Mouse (Mus musculus): ENCODE data around the gene Sema6d. TPM values are rescaled to one million over a fixed set of nuclear protein-coding genes. Genes with fewer than 3 reads are reported as not detected.

Gene Sema6d
- polyA plus RNA-seq, 1 experiment = 6.7 TPM

- no peak overlapping the region for H3K27ac ChIP-seq (ENCODE audit: control insufficient read depth, insufficient read depth, low read depth, low read length, poor library complexity)
- TF ChIP-seq CTCF (IDR thresholded peaks at IDR 0.05; ENCODE audit: control insufficient read depth, insufficient read depth, low read length) (no peak), POLR2A (IDR thresholded peaks at IDR 0.05; ENCODE audit: borderline replicate concordance, control insufficient read depth, low read depth, low read length) (no peak)
- no peak overlapping the region for H3K4me3 ChIP-seq (replicated peaks; ENCODE audit: control insufficient read depth, low read depth, low read length)
- 75% methylated on average over 2 of the region's 2 CpGs for WGBS
- no peaks in the 10 kb centered on the region for H3K4me1 ChIP-seq (ENCODE audit: control insufficient read depth, insufficient read depth, low read length)
Measured at GRCm38 (mm10) chr2:124189271-124189670, 99.5 kb downstream of the Sema6d start.

DNA sequence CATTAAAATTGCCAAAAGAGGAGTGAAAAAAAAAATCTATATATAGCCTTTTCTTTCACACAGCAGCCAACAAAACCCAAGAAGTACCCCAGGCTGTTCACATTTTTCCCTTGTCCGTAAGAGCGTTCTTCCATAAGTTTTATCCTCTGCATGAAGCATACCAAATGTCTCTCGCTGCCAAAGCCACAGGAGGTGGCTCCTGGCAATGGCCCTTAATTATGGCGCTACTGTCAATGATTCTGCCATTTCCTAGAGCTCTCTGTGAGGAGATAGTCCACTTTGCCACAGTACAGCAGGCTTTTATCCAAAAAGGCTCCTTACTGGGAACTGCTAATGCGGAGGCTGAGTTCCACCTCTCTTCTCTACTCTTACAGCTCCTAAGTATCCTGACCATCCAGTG lies 104.3 kb downstream of the Sema6d start:
- no peak for TF ChIP-seq POLR2A (IDR thresholded peaks at IDR 0.05; ENCODE audit: borderline replicate concordance, control insufficient read depth, low read depth, low read length)
- no peak for TF ChIP-seq CTCF (IDR thresholded peaks at IDR 0.05; ENCODE audit: control insufficient read depth, insufficient read depth, low read length)
- Histone ChIP-seq H3K4me3 (replicated peaks; ENCODE audit: control insufficient read depth, low read depth, low read length) (no peak overlapping the region), H3K4me1 (ENCODE audit: control insufficient read depth, insufficient read depth, low read length) (no peaks in the 10 kb centered on the region), H3K27ac (ENCODE audit: control insufficient read depth, insufficient read depth, low read depth, low read length, poor library complexity) (no peak overlapping the region)
- WGBS = 83% methylated on average over 5 of the region's 5 CpGs

DNA sequence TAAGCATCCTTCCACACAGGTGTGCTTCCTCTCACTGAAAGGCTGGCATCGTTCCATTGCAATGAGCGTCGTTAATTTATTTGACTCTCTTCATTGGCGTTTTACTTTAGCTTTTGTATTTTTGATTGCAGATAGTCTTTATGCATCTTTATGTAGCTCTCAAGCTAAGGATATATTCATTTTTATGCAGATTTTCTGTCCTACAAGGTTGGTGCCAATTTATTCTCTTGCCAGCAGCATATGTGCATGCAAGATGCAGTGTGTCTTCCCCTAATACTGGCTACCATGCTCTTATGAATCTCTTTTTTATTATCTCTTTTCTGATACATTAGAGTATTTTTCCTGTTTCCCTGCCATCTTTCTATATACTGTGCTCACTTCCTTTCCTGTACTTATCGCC lies 111.7 kb downstream of the Sema6d start:
- Histone ChIP-seq H3K4me3 (replicated peaks; ENCODE audit: control insufficient read depth, low read depth, low read length) (no peak overlapping the region), H3K4me1 (ENCODE audit: control insufficient read depth, insufficient read depth, low read length) (no peaks in the 10 kb centered on the region), H3K27ac (ENCODE audit: control insufficient read depth, insufficient read depth, low read depth, low read length, poor library complexity) (no peak overlapping the region)
- 84% methylated on average over 5 of the region's 5 CpGs for WGBS
- TF ChIP-seq POLR2A (IDR thresholded peaks at IDR 0.05; ENCODE audit: borderline replicate concordance, control insufficient read depth, low read depth, low read length) = no peak
- no peak for TF ChIP-seq CTCF (IDR thresholded peaks at IDR 0.05; ENCODE audit: control insufficient read depth, insufficient read depth, low read length)

DNA sequence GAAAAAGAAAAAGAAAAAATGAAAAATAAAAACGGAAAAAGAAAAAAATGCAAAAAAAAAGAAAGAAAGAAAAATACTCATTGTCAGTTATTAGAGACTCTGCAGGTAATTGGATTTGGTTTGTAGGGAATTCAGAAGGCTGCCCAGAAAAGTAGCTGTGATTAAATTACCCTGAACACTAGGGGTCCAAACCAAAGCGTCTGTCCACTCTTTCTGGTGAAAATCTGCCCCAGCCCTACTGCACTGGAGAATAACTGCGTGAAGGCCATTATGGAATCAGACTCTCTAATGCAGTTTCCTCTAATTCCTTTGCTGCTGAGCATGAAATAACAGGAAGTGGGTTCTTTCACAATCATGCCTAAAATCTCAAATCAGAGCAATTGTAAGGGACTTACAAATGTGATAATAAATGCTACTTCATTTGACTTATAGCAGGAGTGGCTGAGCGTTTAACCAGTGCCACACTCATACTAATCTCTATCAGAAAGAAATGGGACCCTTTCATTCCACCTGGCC lies 112.8 kb downstream of the Sema6d start:
- Histone ChIP-seq H3K27ac (ENCODE audit: control insufficient read depth, insufficient read depth, low read depth, low read length, poor library complexity) (no peak overlapping the region), H3K4me1 (ENCODE audit: control insufficient read depth, insufficient read depth, low read length) (no peaks in the 10 kb centered on the region), H3K4me3 (replicated peaks; ENCODE audit: control insufficient read depth, low read depth, low read length) (no peak overlapping the region)
- WGBS = 13% methylated on average over 4 of the region's 4 CpGs
- TF ChIP-seq CTCF (IDR thresholded peaks at IDR 0.05; ENCODE audit: control insufficient read depth, insufficient read depth, low read length) (no peak), POLR2A (IDR thresholded peaks at IDR 0.05; ENCODE audit: borderline replicate concordance, control insufficient read depth, low read depth, low read length) (no peak)

- WGBS = 49% methylated on average over 5 of the region's 5 CpGs
- Histone ChIP-seq H3K4me3 (replicated peaks; ENCODE audit: control insufficient read depth, low read depth, low read length) (no peak overlapping the region), H3K4me1 (ENCODE audit: control insufficient read depth, insufficient read depth, low read length) (no peaks in the 10 kb centered on the region), H3K27ac (ENCODE audit: control insufficient read depth, insufficient read depth, low read depth, low read length, poor library complexity) (no peak overlapping the region)
- TF ChIP-seq CTCF (IDR thresholded peaks at IDR 0.05; ENCODE audit: control insufficient read depth, insufficient read depth, low read length) = no peak
- TF ChIP-seq POLR2A (IDR thresholded peaks at IDR 0.05; ENCODE audit: borderline replicate concordance, control insufficient read depth, low read depth, low read length) = no peak
Measured at GRCm38 (mm10) chr2:124205811-124206210, 116.0 kb downstream of the Sema6d start.

DNA sequence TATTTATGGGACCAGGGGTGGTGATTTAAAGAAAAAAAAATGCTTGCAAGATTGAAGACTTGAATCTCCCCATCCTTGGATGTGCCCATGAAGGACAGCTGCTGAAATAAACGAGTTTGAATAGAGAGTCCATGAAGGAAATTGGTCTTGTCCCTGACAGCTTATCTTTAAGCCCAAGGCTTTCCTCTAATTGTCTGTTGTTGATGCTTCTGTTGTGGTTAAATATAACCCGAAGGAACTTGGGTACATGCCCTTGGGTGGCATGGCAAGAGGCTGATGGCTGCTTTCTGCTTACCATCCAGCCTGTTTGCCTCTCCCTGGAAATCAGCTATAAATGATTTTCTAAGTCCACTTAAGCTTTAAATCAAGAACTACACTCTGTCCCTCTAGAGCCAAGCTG lies 118.5 kb downstream of the Sema6d start:
- WGBS = 10% methylated on average over 2 of the region's 2 CpGs
- H3K27ac ChIP-seq (ENCODE audit: control insufficient read depth, insufficient read depth, low read depth, low read length, poor library complexity) = no peak overlapping the region
- H3K4me3 ChIP-seq (replicated peaks; ENCODE audit: control insufficient read depth, low read depth, low read length) = no peak overlapping the region
- TF ChIP-seq POLR2A (IDR thresholded peaks at IDR 0.05; ENCODE audit: borderline replicate concordance, control insufficient read depth, low read depth, low read length) (no peak), CTCF (IDR thresholded peaks at IDR 0.05; ENCODE audit: control insufficient read depth, insufficient read depth, low read length) (no peak)
- no peaks in the 10 kb centered on the region for H3K4me1 ChIP-seq (ENCODE audit: control insufficient read depth, insufficient read depth, low read length)

- no peaks in the 10 kb centered on the region for H3K4me1 ChIP-seq (ENCODE audit: control insufficient read depth, insufficient read depth, low read length)
- WGBS = 81% methylated on average over 7 of the region's 7 CpGs
- H3K4me3 ChIP-seq (replicated peaks; ENCODE audit: control insufficient read depth, low read depth, low read length) = no peak overlapping the region
- H3K27ac ChIP-seq (ENCODE audit: control insufficient read depth, insufficient read depth, low read depth, low read length, poor library complexity) = no peak overlapping the region
- no peak for TF ChIP-seq CTCF (IDR thresholded peaks at IDR 0.05; ENCODE audit: control insufficient read depth, insufficient read depth, low read length)
- no peak for TF ChIP-seq POLR2A (IDR thresholded peaks at IDR 0.05; ENCODE audit: borderline replicate concordance, control insufficient read depth, low read depth, low read length)
Measured at GRCm38 (mm10) chr2:124223559-124223958, 133.8 kb downstream of the Sema6d start.

DNA sequence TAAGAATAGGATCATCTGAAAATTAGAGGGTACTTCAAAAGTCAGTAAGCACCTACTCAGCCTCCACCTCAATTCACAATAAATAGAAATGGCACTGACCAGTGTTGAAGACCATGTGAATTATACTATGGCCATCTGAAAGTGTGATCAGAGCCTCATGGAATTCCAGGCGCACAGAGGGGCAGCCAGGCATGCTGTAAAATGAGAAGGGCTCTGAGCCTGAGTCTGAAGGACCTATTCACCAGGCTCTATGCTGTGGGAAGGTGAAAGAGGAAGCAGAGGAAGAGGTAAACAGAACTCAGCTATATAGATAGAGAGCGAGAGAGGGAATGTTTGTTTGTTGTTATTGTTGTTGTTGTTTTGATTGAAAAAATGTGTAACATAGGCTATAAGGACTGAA lies 134.6 kb downstream of the Sema6d start:
- TF ChIP-seq CTCF (IDR thresholded peaks at IDR 0.05; ENCODE audit: control insufficient read depth, insufficient read depth, low read length) = no peak
- no peak for TF ChIP-seq POLR2A (IDR thresholded peaks at IDR 0.05; ENCODE audit: borderline replicate concordance, control insufficient read depth, low read depth, low read length)
- no peaks in the 10 kb centered on the region for H3K4me1 ChIP-seq (ENCODE audit: control insufficient read depth, insufficient read depth, low read length)
- WGBS = 69% methylated on average over 2 of the region's 2 CpGs

GRCm38 (mm10) chr2:124234636-124235221 lies 145.0 kb downstream of the Sema6d start:
- WGBS = 78% methylated on average over 9 of the region's 9 CpGs
- H3K4me1 ChIP-seq (ENCODE audit: control insufficient read depth, insufficient read depth, low read length) = no peaks in the 10 kb centered on the region
- H3K4me3 ChIP-seq (replicated peaks; ENCODE audit: control insufficient read depth, low read depth, low read length) = no peak overlapping the region
- H3K27ac ChIP-seq (ENCODE audit: control insufficient read depth, insufficient read depth, low read depth, low read length, poor library complexity) = no peak overlapping the region
- TF ChIP-seq CTCF (IDR thresholded peaks at IDR 0.05; ENCODE audit: control insufficient read depth, insufficient read depth, low read length) = no peak
- TF ChIP-seq POLR2A (IDR thresholded peaks at IDR 0.05; ENCODE audit: borderline replicate concordance, control insufficient read depth, low read depth, low read length) = no peak

More for the DNA sequence above, 134.6 kb downstream of the Sema6d start:
- no peak overlapping the region for H3K4me3 ChIP-seq (replicated peaks; ENCODE audit: control insufficient read depth, low read depth, low read length)
- H3K27ac ChIP-seq (ENCODE audit: control insufficient read depth, insufficient read depth, low read depth, low read length, poor library complexity) = no peak overlapping the region
